Mouse (Mus musculus) cortical plate, adult 2 months (tissue): ENCODE measurements around the gene Stt3b.

Experiments used
- CTCF ChIP-seq: fragments of 200-500 bp; IDR thresholded peaks from 2 replicates; pipeline ENCODE4 v1.5.1; 2011; ENCODE audit warnings: mild to moderate bottlenecking, control low read depth, low read length; ENCODE audit not compliant: insufficient read depth; ENCODE audit errors: extremely low read depth
- POLR2A ChIP-seq: fragments of 200-500 bp; IDR thresholded peaks from 2 replicates; pipeline ENCODE4 v1.6.1; 2011; ENCODE audit warnings: mild to moderate bottlenecking, low read length, control low read depth; ENCODE audit not compliant: insufficient read depth; ENCODE audit errors: extremely low read depth

GRCm38 (mm10) chr9:115308941-115309380 is 1.3 kb downstream of the Stt3b start:
- TF ChIP-seq POLR2A (no peak), CTCF (no peak)
